Mouse (Mus musculus): ENCODE results near the gene Olfr1254. TPM values are rescaled to one million over a fixed set of nuclear protein-coding genes. Genes with fewer than 3 reads are reported as not detected.

The Olfr1254 gene
- polyA plus RNA-seq (2012; rRNA removed), result not detected in 2 replicates

DNA sequence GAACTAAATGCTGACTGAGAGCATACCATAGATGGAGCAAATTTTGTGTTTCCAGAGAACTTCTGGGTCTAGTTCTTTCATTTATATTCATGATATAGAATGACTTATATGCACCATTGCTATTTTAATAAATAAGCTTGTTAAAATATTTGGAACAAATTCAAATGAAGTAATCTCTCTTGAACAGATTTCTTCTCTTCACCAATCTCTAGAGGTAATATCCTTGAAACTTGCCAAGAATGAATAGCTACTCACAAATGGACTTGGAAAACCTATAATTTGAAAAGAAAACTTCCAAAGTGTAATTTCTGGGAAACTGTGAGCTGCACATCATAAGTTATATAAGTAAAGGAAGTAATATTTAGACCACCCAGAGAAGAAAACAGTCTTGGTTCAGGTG is at the start of gene Olfr1254:
TSS of gene Olfr1254 (minus strand) at position 101 of the 400 bp plus-strand sequence.

DNA sequence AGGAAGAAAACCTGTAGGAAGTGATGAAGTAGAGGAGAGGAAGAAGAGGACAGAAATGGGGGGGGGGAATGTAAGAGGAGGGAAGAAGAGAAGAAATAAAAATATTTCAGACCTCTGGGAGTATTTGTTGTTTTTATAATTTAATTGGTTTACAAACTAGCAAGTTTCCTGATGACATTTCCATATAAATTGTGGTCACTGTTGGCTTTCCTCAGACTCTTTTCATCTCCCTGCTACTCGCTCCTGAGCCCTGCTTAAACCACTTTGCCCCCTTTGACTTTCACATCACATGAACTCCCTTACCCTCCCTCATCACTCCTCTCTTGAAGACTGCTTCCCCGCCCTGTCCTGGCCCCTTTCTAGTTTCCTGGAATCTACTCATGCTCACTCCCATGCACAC is 48.0 kb upstream of the Olfr1254 start, which contains the start of gene Olfr1256:
TSS of gene Olfr1256 (minus strand) at position 101 of the 400 bp plus-strand sequence.

DNA sequence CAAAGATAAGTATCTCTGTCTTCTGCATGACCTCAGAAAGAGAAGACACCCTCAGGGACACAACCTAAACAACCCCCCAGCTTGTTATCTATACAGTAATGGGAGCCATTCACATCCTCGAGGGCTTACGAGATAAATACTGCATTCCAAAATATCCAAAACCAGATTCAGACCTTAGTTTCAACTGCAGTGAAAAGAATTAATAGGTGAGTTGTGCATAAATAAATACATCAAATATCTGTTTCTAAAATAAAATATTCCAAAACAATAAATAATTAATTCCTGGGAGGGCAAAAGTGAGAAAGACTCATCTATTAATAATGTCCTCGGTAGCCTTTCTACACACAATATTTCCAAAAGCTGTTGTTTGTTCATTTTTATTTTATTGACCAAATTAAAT is 18.3 kb upstream of the Olfr1254 start, which contains the start of gene Olfr1255:
TSS of gene Olfr1255 (plus strand) at position 301 of the 400 bp plus-strand sequence.

DNA sequence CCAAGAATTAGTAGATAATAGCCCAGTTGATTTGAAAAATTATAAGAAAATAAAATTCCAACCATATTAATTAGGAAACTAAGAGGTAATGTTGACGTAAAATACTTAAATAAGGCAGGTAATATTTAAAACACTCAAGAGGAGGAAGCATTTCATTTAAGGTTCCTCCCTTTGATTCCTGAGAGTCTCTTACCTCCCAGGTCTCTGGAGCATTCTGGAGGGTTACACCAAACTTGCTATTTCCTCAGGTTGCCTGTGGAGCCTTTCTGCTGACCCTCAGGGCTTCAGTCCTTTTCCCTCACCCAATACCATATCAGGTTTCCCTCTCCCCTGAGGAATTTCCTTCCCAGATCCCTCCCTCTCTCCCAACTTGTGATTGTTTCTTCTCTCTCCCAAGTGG is 36.4 kb downstream of the Olfr1254 start, which contains the start of gene Olfr1253:
TSS of gene Olfr1253 (minus strand) at position 101 of the 400 bp plus-strand sequence.

Other genes with a start within 250 kb of the Olfr1254 start
- gene Olfr1245, start 215.2 kb downstream of the Olfr1254 start, polyA plus RNA-seq (2012; rRNA removed), result not detected in 2 replicates
- not detected in 2 replicates for gene Olfr1246, start 200.5 kb downstream of the Olfr1254 start, polyA plus RNA-seq (2012; rRNA removed)
- not detected in 2 replicates for gene Olfr1247, start 179.5 kb downstream of the Olfr1254 start, polyA plus RNA-seq (2012; rRNA removed)
- not detected in 2 replicates for gene Olfr1248, start 175.4 kb downstream of the Olfr1254 start, polyA plus RNA-seq (2012; rRNA removed)
- not detected in 2 replicates for gene Olfr1249, start 158.6 kb downstream of the Olfr1254 start, polyA plus RNA-seq (2012; rRNA removed)
- gene Olfr1250, start 132.2 kb downstream of the Olfr1254 start, polyA plus RNA-seq (2012; rRNA removed), result not detected in 2 replicates
- not detected in 2 replicates for gene Olfr1251, start 121.7 kb downstream of the Olfr1254 start, polyA plus RNA-seq (2012; rRNA removed)
- gene Olfr1252, start 68.6 kb downstream of the Olfr1254 start, polyA plus RNA-seq (2012; rRNA removed), result not detected in 2 replicates
- not detected in 2 replicates for gene Olfr1253, start 36.5 kb downstream of the Olfr1254 start, polyA plus RNA-seq (2012; rRNA removed)
- gene Olfr1255, start 18.4 kb upstream of the Olfr1254 start, polyA plus RNA-seq (2012; rRNA removed), result not detected in 2 replicates
- not detected in 2 replicates for gene Olfr1256, start 47.9 kb upstream of the Olfr1254 start, polyA plus RNA-seq (2012; rRNA removed)
- not detected in 2 replicates for gene Olfr48, start 54.6 kb upstream of the Olfr1254 start, polyA plus RNA-seq (2012; rRNA removed)
- gene Olfr1257, start 84.8 kb upstream of the Olfr1254 start, polyA plus RNA-seq (2012; rRNA removed), result not detected in 2 replicates
- gene Olfr1258, start 133.7 kb upstream of the Olfr1254 start, polyA plus RNA-seq (2012; rRNA removed), result not detected in 2 replicates
- not detected in 2 replicates for gene Olfr1259, start 155.0 kb upstream of the Olfr1254 start, polyA plus RNA-seq (2012; rRNA removed)
- gene Olfr1260, start 180.7 kb upstream of the Olfr1254 start, polyA plus RNA-seq (2012; rRNA removed), result not detected in 2 replicates
- not detected in 2 replicates for gene Olfr1261, start 197.6 kb upstream of the Olfr1254 start, polyA plus RNA-seq (2012; rRNA removed)
- not detected in 2 replicates for gene Olfr1262, start 206.5 kb upstream of the Olfr1254 start, polyA plus RNA-seq (2012; rRNA removed)
- not detected in 2 replicates for gene Olfr1263, start 218.5 kb upstream of the Olfr1254 start, polyA plus RNA-seq (2012; rRNA removed)
- gene Olfr1264, start 232.0 kb upstream of the Olfr1254 start, polyA plus RNA-seq (2012; rRNA removed), result not detected in 2 replicates
- gene Olfr1265, start 241.7 kb upstream of the Olfr1254 start, polyA plus RNA-seq (2012; rRNA removed), result not detected in 2 replicates